Mouse (Mus musculus) MEL (cell line): ENCODE measurements around the gene Tmc8. TPM values are rescaled to one million over a fixed set of nuclear protein-coding genes. Genes with fewer than 3 reads are reported as not detected.

Experiments
- DNase-seq: peaks from one replicate; pipeline ENCODE4 v3.0.0; 2011; ENCODE audit warnings: low read depth, low spot score
- H3K27ac ChIP-seq: 2 replicates; pipeline ENCODE4 v1.5.1; 2012; ENCODE audit warnings: low read depth, mild to moderate bottlenecking, control low read depth, low read length, moderate library complexity; ENCODE audit not compliant: control insufficient read depth
- H3K27me3 ChIP-seq, 2 experiments: fragments of 150-350 bp in 1 of 2; sonication (generic) in 1 of 2; 2 replicates each; pipeline ENCODE4 v1.6.1; 2012; ENCODE audit warnings: low read length in 2 of 2, mild to moderate bottlenecking in 2 of 2, improper control_type of control experiment in 1 of 2, moderate library complexity in 1 of 2; ENCODE audit not compliant: insufficient read depth in 2 of 2, control insufficient read depth in 1 of 2
- H3K36me3 ChIP-seq, 2 experiments: 2 replicates each; pipeline ENCODE4 v1.6.1; 2012 to 2014; ENCODE audit warnings: low read length in 2 of 2, improper control_type of control experiment in 1 of 2, inconsistent platforms in 1 of 2, mild to moderate bottlenecking in 1 of 2; ENCODE audit not compliant: insufficient read depth in 2 of 2, control insufficient read depth in 1 of 2
- H3K4me1 ChIP-seq, 2 experiments: fragments of 150-350 bp in 1 of 2; sonication (generic) in 1 of 2; 2 replicates each; pipeline ENCODE4 v1.6.1; 2012; ENCODE audit warnings: low read length in 2 of 2, improper control_type of control experiment in 1 of 2, mild to moderate bottlenecking in 1 of 2; ENCODE audit not compliant: insufficient read depth in 2 of 2, control insufficient read depth in 1 of 2
- H3K4me3 ChIP-seq, 2 experiments: fragments of 150-350 bp in 1 of 2; sonication (generic) in 1 of 2; 2 replicates each; pipeline ENCODE4 v1.5.1; 2012; ENCODE audit warnings: low read depth in 2 of 2, low read length in 2 of 2, mild to moderate bottlenecking in 2 of 2, moderate library complexity in 2 of 2, control low read depth in 1 of 2, improper control_type of control experiment in 1 of 2; ENCODE audit not compliant: control insufficient read depth in 1 of 2, insufficient read depth in 1 of 2
- H3K79me2 ChIP-seq: 2 replicates; pipeline ENCODE4 v1.6.1; 2012; ENCODE audit warnings: mild to moderate bottlenecking, low read length, moderate library complexity; ENCODE audit not compliant: control insufficient read depth, poor library complexity, insufficient read depth
- H3K9ac ChIP-seq: 2 replicates; pipeline ENCODE4 v1.6.1; 2012; ENCODE audit warnings: low read depth, mild to moderate bottlenecking, control low read depth, low read length, moderate library complexity; ENCODE audit not compliant: control insufficient read depth, poor library complexity, severe bottlenecking
- H3K9me3 ChIP-seq: fragments of 150-350 bp; sonication (generic); replicated peaks from 2 replicates; pipeline ENCODE4 v1.6.1; 2012; ENCODE audit warnings: mild to moderate bottlenecking, low read length, improper control_type of control experiment, moderate library complexity; ENCODE audit not compliant: insufficient read depth
- BHLHE40 ChIP-seq: IDR thresholded peaks from 2 replicates; pipeline ENCODE4 v1.6.1; 2012; ENCODE audit warnings: low read depth, mild to moderate bottlenecking, inconsistent platforms, low read length, improper control_type of control experiment, borderline replicate concordance
- CHD1 ChIP-seq: IDR thresholded peaks from 2 replicates; pipeline ENCODE4 v1.6.1; 2012; ENCODE audit warnings: low read depth, mild to moderate bottlenecking, inconsistent platforms, low read length, improper control_type of control experiment
- CTCF ChIP-seq, 3 experiments: IDR thresholded peaks in 2 of 3; conservative IDR thresholded peaks in 1 of 3; 2 replicates each; pipeline ENCODE4 v1.5.1; 2011 to 2012; ENCODE audit warnings: low read length in 3 of 3, low read depth in 2 of 3, mild to moderate bottlenecking in 2 of 3, improper control_type of control experiment in 1 of 3, inconsistent platforms in 1 of 3, mixed read lengths in 1 of 3, moderate library complexity in 1 of 3; ENCODE audit not compliant: control insufficient read depth in 1 of 3, insufficient read depth in 1 of 3, poor library complexity in 1 of 3, severe bottlenecking in 1 of 3
- E2F4 ChIP-seq: IDR thresholded peaks from 2 replicates; pipeline ENCODE4 v1.6.1; 2011; ENCODE audit warnings: low read depth, low read length, improper control_type of control experiment, borderline replicate concordance
- ELF1 ChIP-seq: IDR thresholded peaks from 2 replicates; pipeline ENCODE4 v1.6.1; 2014; ENCODE audit warnings: low read depth, mild to moderate bottlenecking, inconsistent platforms, low read length, improper control_type of control experiment, moderate library complexity
- EP300 ChIP-seq, 2 experiments: IDR thresholded peaks; 2 replicates each; pipeline ENCODE4 v1.6.1; 2011; ENCODE audit warnings: improper control_type of control experiment in 2 of 2, low read length in 2 of 2, low read depth in 1 of 2, mild to moderate bottlenecking in 1 of 2
- ETS1 ChIP-seq: IDR thresholded peaks from 2 replicates; pipeline ENCODE4 v1.6.1; 2012; ENCODE audit warnings: low read depth, mild to moderate bottlenecking, inconsistent platforms, low read length, improper control_type of control experiment, moderate library complexity
- HCFC1 ChIP-seq: IDR thresholded peaks from 2 replicates; pipeline ENCODE4 v1.6.1; 2012; ENCODE audit warnings: low read depth, mild to moderate bottlenecking, inconsistent platforms, low read length, improper control_type of control experiment, moderate library complexity
- KAT2A ChIP-seq: conservative IDR thresholded peaks from 2 replicates; pipeline ENCODE4 v1.6.1; 2012; ENCODE audit warnings: low read depth, low read length, improper control_type of control experiment, inconsistent platforms
- MAFK ChIP-seq: IDR thresholded peaks from 2 replicates; pipeline ENCODE4 v1.6.1; 2011; ENCODE audit warnings: low read depth, mild to moderate bottlenecking, low read length, improper control_type of control experiment, borderline replicate concordance
- MAX ChIP-seq: IDR thresholded peaks from 2 replicates; pipeline ENCODE4 v1.6.1; 2011; ENCODE audit warnings: low read length, improper control_type of control experiment
- MEF2A ChIP-seq: IDR thresholded peaks from 2 replicates; pipeline ENCODE4 v1.6.1; 2014; ENCODE audit warnings: low read depth, mild to moderate bottlenecking, inconsistent platforms, low read length, improper control_type of control experiment; ENCODE audit not compliant: poor library complexity, insufficient replicate concordance, severe bottlenecking; ENCODE audit errors: extremely low read depth
- MYB ChIP-seq: IDR thresholded peaks from 2 replicates; pipeline ENCODE4 v1.6.1; 2011; ENCODE audit warnings: mild to moderate bottlenecking, low read depth, low read length, improper control_type of control experiment
- NELFE ChIP-seq: IDR thresholded peaks from 2 replicates; pipeline ENCODE4 v1.6.1; 2011; ENCODE audit warnings: low read depth, low read length, improper control_type of control experiment
- POLR2A ChIP-seq, 2 experiments: IDR thresholded peaks; 2 replicates each; pipeline ENCODE4 v1.6.1; 2011 to 2012; ENCODE audit warnings: low read length in 2 of 2, mild to moderate bottlenecking in 2 of 2, control low read depth in 1 of 2, improper control_type of control experiment in 1 of 2, low read depth in 1 of 2, moderate library complexity in 1 of 2; ENCODE audit not compliant: control insufficient read depth in 1 of 2, insufficient read depth in 1 of 2, poor library complexity in 1 of 2
- POLR2AphosphoS2 ChIP-seq: IDR thresholded peaks from 2 replicates; pipeline ENCODE4 v1.6.1; 2011; ENCODE audit warnings: low read length, improper control_type of control experiment
- POLR2AphosphoS5 ChIP-seq: IDR thresholded peaks from 2 replicates; pipeline ENCODE4 v1.6.1; 2012; ENCODE audit warnings: low read depth, borderline replicate concordance, mild to moderate bottlenecking, inconsistent platforms, low read length, moderate library complexity, mixed read lengths
- RAD21 ChIP-seq: IDR thresholded peaks from 2 replicates; pipeline ENCODE4 v1.6.1; 2011; ENCODE audit warnings: mild to moderate bottlenecking, low read depth, low read length, improper control_type of control experiment
- RCOR1 ChIP-seq: IDR thresholded peaks from 2 replicates; pipeline ENCODE4 v1.6.1; 2012; ENCODE audit warnings: low read depth, mild to moderate bottlenecking, inconsistent platforms, low read length, improper control_type of control experiment
- SIN3A ChIP-seq: IDR thresholded peaks from 2 replicates; pipeline ENCODE4 v1.6.1; 2012; ENCODE audit warnings: low read length, improper control_type of control experiment, inconsistent platforms
- SMC3 ChIP-seq: IDR thresholded peaks from 2 replicates; pipeline ENCODE4 v1.6.1; 2011; ENCODE audit warnings: low read depth, low read length, improper control_type of control experiment
- TAL1 ChIP-seq: IDR thresholded peaks from 2 replicates; pipeline ENCODE4 v1.6.1; 2012; ENCODE audit warnings: mild to moderate bottlenecking, inconsistent platforms, low read length, moderate library complexity, mixed read lengths
- TBP ChIP-seq: IDR thresholded peaks from 2 replicates; pipeline ENCODE4 v1.8.0; 2011; ENCODE audit warnings: low read depth, low read length, improper control_type of control experiment
- USF1 ChIP-seq: IDR thresholded peaks from 2 replicates; pipeline ENCODE4 v1.6.1; 2014; ENCODE audit warnings: low read depth, mild to moderate bottlenecking, inconsistent platforms, low read length, improper control_type of control experiment, moderate library complexity
- USF2 ChIP-seq, 2 experiments: IDR thresholded peaks; 2 replicates each; pipeline ENCODE4 v1.6.1; 2011 to 2012; ENCODE audit warnings: improper control_type of control experiment in 2 of 2, low read length in 2 of 2, borderline replicate concordance in 1 of 2, inconsistent platforms in 1 of 2, low read depth in 1 of 2, mild to moderate bottlenecking in 1 of 2; ENCODE audit not compliant: insufficient read depth in 1 of 2
- ZKSCAN1 ChIP-seq: IDR thresholded peaks from 2 replicates; pipeline ENCODE4 v1.6.1; 2012; ENCODE audit warnings: low read depth, mild to moderate bottlenecking, inconsistent platforms, low read length, improper control_type of control experiment, moderate library complexity
- ZMIZ1 ChIP-seq: IDR thresholded peaks from 2 replicates; pipeline ENCODE4 v1.6.1; 2012; ENCODE audit warnings: low read depth, mild to moderate bottlenecking, inconsistent platforms, low read length, improper control_type of control experiment, moderate library complexity
- ZNF384 ChIP-seq: IDR thresholded peaks from 2 replicates; pipeline ENCODE4 v1.6.1; 2012; ENCODE audit warnings: low read depth, mild to moderate bottlenecking, inconsistent platforms, low read length, improper control_type of control experiment
- polyA plus RNA-seq, 2 experiments: library from polyadenylated mRNA; stranded (reverse) in 1 of 2; unstranded in 1 of 2; fragments of >175 nt in 1 of 2; fragments of >200 nt in 1 of 2; gene quantifications; 2 replicates each; pipeline versions ENCODE4 v1.2.1 to v1.2.4; 2012; ENCODE audit warnings: low replicate concordance in 2 of 2, low read depth in 1 of 2; ENCODE audit not compliant: insufficient read length in 2 of 2, insufficient read depth in 1 of 2, missing spikeins in 1 of 2
- total RNA-seq: library from RNA; depleted of rRNA; stranded (reverse); fragments of 300-350 nt; gene quantifications from 2 replicates; pipeline ENCODE4 v1.2.3, GENCODE M21; 2012

The Tmc8 gene
- total and polyA plus RNA-seq, 3 experiments = 15.4 to 23.5 TPM; not detected in 1

GRCm38 (mm10) chr11:117749414-117749813 lies 32.5 kb upstream of the Tmc8 start:
- DNase-seq = no peak
- Histone ChIP-seq H3K4me3 (no peak overlapping the region), H3K4me1 (no peaks in the 10 kb centered on the region), H3K36me3 (peaks cover 0 to 43% of the 10 kb centered on the region in 2 experiments; a peak in 2 of 4 replicates), H3K9ac (no peak overlapping the region), H3K27ac (no peak overlapping the region), H3K79me2 (no peaks in the 10 kb centered on the region), H3K9me3 (no peaks in the 10 kb centered on the region), H3K27me3 (no peaks in the 10 kb centered on the region)
- TF ChIP-seq E2F4 (no peak), CTCF (IDR thresholded peaks at IDR 0.05 in 2 of 3, conservative IDR thresholded peaks at IDR 0.05 in 1 of 3; ENCODE audit: control insufficient read depth in 1 of 3, insufficient read depth in 1 of 3, low read depth in 2 of 3, low read length in 3 of 3, poor library complexity in 1 of 3, severe bottlenecking in 1 of 3) (no peak), ETS1 (no peak), ZNF384 (no peak), MEF2A (no peak), USF1 (no peak), ELF1 (no peak), SMC3 (no peak), ZMIZ1 (no peak), TBP (no peak), TAL1 (no peak), RAD21 (no peak), POLR2AphosphoS5 (no peak), EP300 (IDR thresholded peaks at IDR 0.05; ENCODE audit: low read depth in 1 of 2, low read length in 2 of 2) (no peak), ZKSCAN1 (no peak), POLR2AphosphoS2 (no peak), MYB (no peak), CHD1 (no peak), HCFC1 (no peak), BHLHE40 (no peak)

DNA sequence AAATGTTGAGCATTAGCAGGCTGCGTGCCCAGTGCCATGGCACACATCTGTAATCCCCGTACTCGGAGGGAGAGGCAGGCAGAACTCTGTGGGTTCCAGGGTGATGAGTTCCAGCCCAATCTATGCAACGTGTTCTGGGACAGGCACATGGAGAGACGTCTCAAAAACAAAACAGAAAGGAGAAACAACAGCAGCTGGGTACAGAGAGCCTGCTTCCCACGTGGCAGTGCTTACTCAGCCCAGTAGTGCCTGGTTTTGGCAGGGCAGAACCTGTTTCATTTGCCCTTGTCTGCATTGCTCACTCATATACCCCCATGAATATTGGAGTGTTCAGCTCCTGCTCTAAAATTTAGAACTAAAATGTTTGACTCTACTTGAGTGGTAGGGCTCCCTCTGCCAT lies 30.3 kb upstream of the Tmc8 start:
- no peak overlapping the region for H3K9ac ChIP-seq
- H3K79me2 ChIP-seq = no peaks in the 10 kb centered on the region
- H3K4me3 ChIP-seq = no peak overlapping the region
- no peaks in the 10 kb centered on the region for H3K9me3 ChIP-seq
- DNase-seq = no peak
- TF ChIP-seq USF2 (IDR thresholded peaks at IDR 0.05; ENCODE audit: borderline replicate concordance in 1 of 2, insufficient read depth in 1 of 2, low read depth in 1 of 2, low read length in 2 of 2) = no peak
- no peak for TF ChIP-seq ZMIZ1
- no peak for TF ChIP-seq MAFK
- TF ChIP-seq RAD21 = no peak
- TF ChIP-seq E2F4 = no peak
- no peak for TF ChIP-seq ELF1
- TF ChIP-seq MAX = no peak
- TF ChIP-seq HCFC1 = no peak
- no peak for TF ChIP-seq POLR2A (IDR thresholded peaks at IDR 0.05; ENCODE audit: control insufficient read depth in 1 of 2, insufficient read depth in 1 of 2, low read depth in 1 of 2, low read length in 2 of 2, poor library complexity in 1 of 2)
- TF ChIP-seq RCOR1 = no peak
- no peak for TF ChIP-seq CTCF (IDR thresholded peaks at IDR 0.05 in 2 of 3, conservative IDR thresholded peaks at IDR 0.05 in 1 of 3; ENCODE audit: control insufficient read depth in 1 of 3, insufficient read depth in 1 of 3, low read depth in 2 of 3, low read length in 3 of 3, poor library complexity in 1 of 3, severe bottlenecking in 1 of 3)
- TF ChIP-seq BHLHE40 = no peak
- TF ChIP-seq SIN3A = no peak
- no peak for TF ChIP-seq NELFE
- no peak for TF ChIP-seq KAT2A
- no peak for TF ChIP-seq EP300 (IDR thresholded peaks at IDR 0.05; ENCODE audit: low read depth in 1 of 2, low read length in 2 of 2)
- TF ChIP-seq TBP = no peak
- H3K4me1 ChIP-seq = no peaks in the 10 kb centered on the region
- peaks cover 0 to 33% of the 10 kb centered on the region in 2 experiments; a peak in 2 of 4 replicates for H3K36me3 ChIP-seq
- H3K27ac ChIP-seq = no peak overlapping the region
- H3K27me3 ChIP-seq = no peaks in the 10 kb centered on the region
